ENCODE assay signal across 22 mouse cellular contexts in the genomic region with DNA sequence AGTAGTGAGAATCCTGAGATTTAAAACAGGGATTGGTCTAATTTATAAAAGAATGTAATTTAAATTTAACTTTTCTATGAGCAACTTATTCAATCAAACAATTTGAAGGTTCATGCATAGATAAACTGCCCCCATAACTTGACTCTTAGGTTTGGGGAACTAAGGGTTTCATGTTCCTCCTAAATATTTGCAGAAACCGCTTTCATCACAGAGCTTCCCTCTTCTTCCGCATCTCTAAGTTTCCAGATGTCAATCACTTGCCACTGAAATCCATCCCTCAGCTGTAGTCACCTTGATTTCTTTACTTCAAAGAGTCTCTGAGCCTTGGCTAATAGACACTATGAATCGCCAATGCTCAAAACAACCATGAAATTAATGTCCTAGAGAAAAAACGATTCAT.
DNase-seq lines count a peak whose midpoint lies in the region; ATAC-seq and TF ChIP-seq lines count a peak whose summit lies in the region.
"Had no signal": no experiment of that assay in that cellular context is flagged by ENCODE, and none has a peak within 500 bp of the region (broad histone marks: within the 10 kb centered on the region; RNA-seq: fewer than 3 reads in every experiment).

No protein-coding gene starts in this region.

- 94% methylated on average over 4 of the region's 4 CpGs for WGBS in forebrain, embryonic 14.5 days

- DNase-seq in left cerebral cortex, adult 2 months (ENCODE audit: extremely low spot score in 1 of 2, low spot score in 2 of 2), result no peak
- DNase-seq in left cerebral cortex, postnatal 25 days (ENCODE audit: low spot score in 2 of 2), result no peak
- DNase-seq in A20 (ENCODE audit: low read depth, low spot score), result peak; percentile 73
- no peak for DNase-seq in adrenal gland, postnatal 25 days
- no peak for DNase-seq in layer of hippocampus, adult 18-20 months (ENCODE audit: low spot score in 2 of 2)
- no peak for DNase-seq in forebrain, embryonic 14.5 days (ENCODE audit: low spot score)
- DNase-seq: adrenal gland, adult 8-10 months; cerebellum, postnatal 36 days; gastrocnemius, adult 2 months; heart, postnatal 10 days; kidney, adult 8-10 months; lung, embryonic 14.5 days; right cerebral cortex, postnatal 14 days; thymus, postnatal 14 days had no signal

- no peak for TF ChIP-seq POLR2A in bone marrow macrophage, adult 2 months (IDR thresholded peaks at IDR 0.05; ENCODE audit: borderline replicate concordance, low read depth, low read length)

- H3K27me3 ChIP-seq in forebrain, embryonic 14.5 days (replicated peaks; ENCODE audit: control insufficient read depth, insufficient read depth, low read length), result no peaks in the 10 kb centered on the region
- H3K27me3 ChIP-seq: midbrain, embryonic 13.5 days; neural tube, embryonic 15.5 days; Patski had no signal

- no peak for TF ChIP-seq CTCF in left cerebral cortex, adult 2 months (IDR thresholded peaks at IDR 0.05)
- no peak for TF ChIP-seq CTCF in bone marrow macrophage, adult 2 months (IDR thresholded peaks at IDR 0.05; ENCODE audit: low read depth, low read length)

- H3K9me3 ChIP-seq in forebrain, embryonic 14.5 days (replicated peaks; ENCODE audit: control insufficient read depth, low read length), result no peaks in the 10 kb centered on the region
- H3K9me3 ChIP-seq: forebrain, embryonic 10.5 days; midbrain, embryonic 13.5 days; neural tube, embryonic 15.5 days had no signal

- H3K36me3 ChIP-seq in forebrain, embryonic 14.5 days (ENCODE audit: control insufficient read depth, insufficient read depth, low read length), result no peaks in the 10 kb centered on the region
- H3K36me3 ChIP-seq: forebrain, embryonic 10.5 days; midbrain, embryonic 13.5 days; neural tube, embryonic 15.5 days had no signal

- ATAC-seq in megakaryocyte progenitor cell, adult 5-6 weeks (replicated peaks; ENCODE audit: poor library complexity), result peak; percentile 39
- no peak for ATAC-seq in forebrain, embryonic 14.5 days
- ATAC-seq: midbrain, embryonic 13.5 days; Patski had no signal

- no peak overlapping the region for H3K4me3 ChIP-seq in left cerebral cortex, adult 2 months
- H3K4me3 ChIP-seq in bone marrow macrophage, adult 2 months (ENCODE audit: insufficient read depth, low read length), result no peak overlapping the region
- H3K4me3 ChIP-seq in forebrain, embryonic 14.5 days (ENCODE audit: low read depth, low read length), result no peak overlapping the region
- H3K4me3 ChIP-seq: forebrain, embryonic 10.5 days; gastrocnemius, adult 2 months; midbrain, embryonic 13.5 days; neural tube, embryonic 15.5 days had no signal

- peaks cover 49% of the 10 kb centered on the region for H3K4me1 ChIP-seq in bone marrow macrophage, adult 2 months (ENCODE audit: control insufficient read depth, insufficient read depth, low read length)
- peaks cover 6% of the 10 kb centered on the region; the same call in 1 of the 2 replicates for H3K4me1 ChIP-seq in forebrain, embryonic 14.5 days (ENCODE audit: control insufficient read depth, insufficient read depth, low read length)

- H3K9ac ChIP-seq in forebrain, embryonic 14.5 days (ENCODE audit: low read length), result no peak overlapping the region
- H3K9ac ChIP-seq: hindbrain, embryonic 14.5 days; lung, embryonic 14.5 days; midbrain, embryonic 13.5 days; neural tube, embryonic 15.5 days had no signal

- intact Hi-C loops in left cerebral cortex, adult 2 months (cut with DNase I), result no loop called here
- intact Hi-C loops in left cerebral cortex, postnatal 25 days (cut with DNase I), result no loop called here

- peak overlapping the region; percentile 22; the same call in 1 of the 2 replicates for H3K27ac ChIP-seq in left cerebral cortex, adult 2 months
- peak overlapping the region; percentile 43 for H3K27ac ChIP-seq in bone marrow macrophage, adult 2 months (ENCODE audit: insufficient read depth, low read depth, low read length)
- H3K27ac ChIP-seq in forebrain, embryonic 14.5 days (ENCODE audit: low read depth, low read length), result no peak overlapping the region
- H3K27ac ChIP-seq: forebrain, embryonic 10.5 days; hindbrain, embryonic 14.5 days; midbrain, embryonic 13.5 days; neural tube, embryonic 15.5 days had no signal

- no peak overlapping the region for H3K4me2 ChIP-seq in forebrain, embryonic 14.5 days (ENCODE audit: low read length)
- H3K4me2 ChIP-seq: heart, embryonic 11.5 days; hindbrain, embryonic 14.5 days; lung, embryonic 14.5 days; midbrain, embryonic 13.5 days; neural tube, embryonic 15.5 days had no signal
